9 mouse cellular contexts compared by ENCODE assay signal in genomic region chr13:98572581-98573260, GRCm38 (mm10).
DNase-seq lines count a peak whose midpoint lies in the region; ATAC-seq and TF ChIP-seq lines count a peak whose summit lies in the region.
"Had no signal": no experiment of that assay in that cellular context is flagged by ENCODE, and none has a peak within 500 bp of the region (broad histone marks: within the 10 kb centered on the region; RNA-seq: fewer than 3 reads in every experiment).

No protein-coding gene starts in this region.

- no peaks in the 10 kb centered on the region for H3K36me3 ChIP-seq in forebrain, embryonic 14.5 days (ENCODE audit: control insufficient read depth, insufficient read depth, low read length)
- no peaks in the 10 kb centered on the region for H3K36me3 ChIP-seq in limb, embryonic 12.5 days
- H3K36me3 ChIP-seq in small intestine, adult 2 months (ENCODE audit: control insufficient read depth, insufficient read depth, low read length): no peaks in the 10 kb centered on the region

- WGBS in forebrain, embryonic 14.5 days: under 1% methylated on average over 50 of the region's 50 CpGs
- under 1% methylated on average over 50 of the region's 50 CpGs for WGBS in limb, embryonic 12.5 days
- WGBS in small intestine, adult 2 months: 8% methylated on average over 50 of the region's 50 CpGs

- H3K4me1 ChIP-seq in forebrain, embryonic 14.5 days (ENCODE audit: control insufficient read depth, insufficient read depth, low read length): peaks cover 7% of the 10 kb centered on the region
- peaks cover 37% of the 10 kb centered on the region for H3K4me1 ChIP-seq in limb, embryonic 12.5 days (replicated peaks)
- peaks cover 4% of the 10 kb centered on the region for H3K4me1 ChIP-seq in small intestine, adult 2 months (ENCODE audit: control insufficient read depth, insufficient read depth, insufficient read length, low read length)

- no peaks in the 10 kb centered on the region for H3K9me3 ChIP-seq in forebrain, embryonic 14.5 days (replicated peaks; ENCODE audit: control insufficient read depth, low read length)
- no peaks in the 10 kb centered on the region for H3K9me3 ChIP-seq in limb, embryonic 12.5 days

- TF ChIP-seq POLR2A in small intestine, adult 2 months (IDR thresholded peaks at IDR 0.05; ENCODE audit: low read depth, low read length): no peak

- peak; percentile 21 for DNase-seq in ovary, postnatal 36 days (ENCODE audit: low spot score)
- no peak for DNase-seq in ovary, adult 18-20 months (ENCODE audit: low spot score)
- peak; percentile 48 for DNase-seq in forebrain, embryonic 14.5 days (ENCODE audit: low spot score)
- no peak for DNase-seq in B cell, adult 2 months
- DNase-seq in ovary, postnatal 10 days (ENCODE audit: low spot score): no peak
- no peak for DNase-seq in left cerebral cortex, postnatal 14 days (ENCODE audit: low spot score in 2 of 2)

- H3K4me2 ChIP-seq in forebrain, embryonic 14.5 days (ENCODE audit: low read length): peak overlapping the region; percentile 46
- peak overlapping the region; percentile 76 for H3K4me2 ChIP-seq in limb, embryonic 12.5 days

- no peak overlapping the region for H3K27ac ChIP-seq in forebrain, embryonic 14.5 days (ENCODE audit: low read depth, low read length)
- H3K27ac ChIP-seq in limb, embryonic 12.5 days: no peak overlapping the region
- no peak overlapping the region for H3K27ac ChIP-seq in small intestine, adult 2 months (ENCODE audit: insufficient read depth, low read depth, low read length)

- H3K9ac ChIP-seq in forebrain, embryonic 14.5 days (ENCODE audit: low read length): peak overlapping the region; percentile 35; the same call in 1 of the 2 replicates
- H3K9ac ChIP-seq in limb, embryonic 12.5 days (replicated peaks): peak overlapping the region; percentile 50

- H3K27me3 ChIP-seq in forebrain, embryonic 14.5 days (replicated peaks; ENCODE audit: control insufficient read depth, insufficient read depth, low read length): peaks cover 90% of the 10 kb centered on the region
- H3K27me3 ChIP-seq in limb, embryonic 12.5 days: peaks cover 76% of the 10 kb centered on the region
- peaks cover 12% of the 10 kb centered on the region for H3K27me3 ChIP-seq in small intestine, adult 2 months (ENCODE audit: control insufficient read depth, insufficient read depth, low read length)

- peak overlapping the region; percentile 21 for H3K4me3 ChIP-seq in forebrain, embryonic 14.5 days (ENCODE audit: low read depth, low read length)
- peak overlapping the region; percentile 42 for H3K4me3 ChIP-seq in limb, embryonic 12.5 days (replicated peaks)
- peak overlapping the region; percentile 39 for H3K4me3 ChIP-seq in small intestine, adult 2 months (ENCODE audit: low read depth, low read length)
- H3K4me3 ChIP-seq: myocyte had no signal

- TF ChIP-seq CTCF in small intestine, adult 2 months (IDR thresholded peaks at IDR 0.05; ENCODE audit: extremely low read depth, insufficient read length, insufficient replicate concordance, low read depth, low read length): no peak

- peak; percentile 60; the same call in 1 of the 2 replicates for ATAC-seq in forebrain, embryonic 14.5 days
- peak; percentile 39; the same call in 1 of the 2 replicates for ATAC-seq in limb, embryonic 12.5 days (ENCODE audit: insufficient number of reproducible peaks, insufficient read depth, low FRiP score, low TSS enrichment, low read depth)

- intact Hi-C loops in left cerebral cortex, postnatal 14 days (cut with DNase I): no loop called here

Comparison
In these comparisons a context has a peak if more than half of its experiments do, and no peak if none do; other contexts are left out.
1. DNase-seq: peak in ovary, postnatal 36 days (single experiment) and forebrain, embryonic 14.5 days (single experiment); none in ovary, adult 18-20 months (single experiment), B cell, adult 2 months (0 of 2), ovary, postnatal 10 days (single experiment) and left cerebral cortex, postnatal 14 days (0 of 2).
2. Peak in every context shown above with its lines, with median percentiles within 50 percentile points of each other: H3K4me3 ChIP-seq.